Mouse (Mus musculus): ENCODE data around the gene Taf3.

Gene Taf3

GRCm38 (mm10) chr2:9875220-9875619 lies 173.2 kb downstream of the Taf3 start:
- no peak for DNase-seq (ENCODE audit: low spot score)

- DNase-seq (ENCODE audit: low spot score), result no peak
These were observed 173.8 kb downstream of the Taf3 start for GRCm38 (mm10) chr2:9874467-9875219.

GRCm38 (mm10) chr2:9873757-9874156 lies 174.6 kb downstream of the Taf3 start:
- DNase-seq (ENCODE audit: low spot score), result no peak

- DNase-seq (ENCODE audit: low spot score), result no peak
These were observed 175.7 kb downstream of the Taf3 start for GRCm38 (mm10) chr2:9872682-9873081.

GRCm38 (mm10) chr2:9871798-9872197 lies 176.6 kb downstream of the Taf3 start:
- no peak for DNase-seq (ENCODE audit: low spot score)

- no peak for DNase-seq (ENCODE audit: low spot score)
These were observed 177.2 kb downstream of the Taf3 start for GRCm38 (mm10) chr2:9871141-9871716.

GRCm38 (mm10) chr2:9867092-9867825 lies 181.1 kb downstream of the Taf3 start:
- no peak for DNase-seq (ENCODE audit: low spot score)

Data from testis, postnatal 14 days (tissue).